Mouse (Mus musculus) kidney, embryonic 14.5 days (tissue): ENCODE measurements around the gene Nat8f4. TPM values are rescaled to one million over a fixed set of nuclear protein-coding genes. Genes with fewer than 3 reads are reported as not detected.

ENCODE experiments used
- ATAC-seq: fragments of 200-750 bp; cut with Nextera tagmentation; 2 replicates; pipeline ENCODE4 v1.8.0; 2017; ENCODE audit warnings: moderate number of reproducible peaks, mild to moderate bottlenecking, moderate TSS enrichment, moderate library complexity; ENCODE audit not compliant: low FRiP score, low TSS enrichment
- H3K27ac ChIP-seq: fragments of 300-500 bp; sonication (generic); 2 replicates; pipeline ENCODE4 v1.5.1; 2014; ENCODE audit warnings: low read depth, mild to moderate bottlenecking, low read length, moderate library complexity, mixed read lengths
- H3K27me3 ChIP-seq: fragments of 300-500 bp; sonication (generic); 2 replicates; pipeline ENCODE4 v1.6.1; 2014; ENCODE audit warnings: mild to moderate bottlenecking, low read length; ENCODE audit not compliant: control insufficient read depth, insufficient read depth
- H3K36me3 ChIP-seq: fragments of 300-500 bp; sonication (generic); 2 replicates; pipeline ENCODE4 v1.6.1; 2014; ENCODE audit warnings: low read length, mixed read lengths; ENCODE audit not compliant: control insufficient read depth, insufficient read depth
- H3K4me1 ChIP-seq: fragments of 300-500 bp; sonication (generic); 2 replicates; pipeline ENCODE4 v1.6.1; 2014; ENCODE audit warnings: low read length, mixed read lengths; ENCODE audit not compliant: control insufficient read depth, insufficient read depth
- H3K4me2 ChIP-seq: fragments of 300-500 bp; sonication (generic); replicated peaks from 2 replicates; pipeline ENCODE4 v1.6.1; 2014; ENCODE audit warnings: low read depth, mild to moderate bottlenecking, low read length
- H3K4me3 ChIP-seq: fragments of 300-500 bp; sonication (generic); 2 replicates; pipeline ENCODE4 v1.5.1; 2014; ENCODE audit warnings: mild to moderate bottlenecking, low read length
- H3K9ac ChIP-seq: fragments of 300-500 bp; sonication (generic); 2 replicates; pipeline ENCODE4 v1.6.1; 2014; ENCODE audit warnings: low read depth, mild to moderate bottlenecking, low read length, moderate library complexity
- H3K9me3 ChIP-seq: fragments of 300-500 bp; sonication (generic); 2 replicates; pipeline ENCODE4 v1.6.1; 2016; ENCODE audit warnings: low read length; ENCODE audit not compliant: control insufficient read depth
- WGBS: fragments of 180-500 bp; shearing (Covaris S2); extraction: QIAGEN DNeasy Blood & Tissue Kit; methylation state at CpG from one replicate; pipeline ENCODE4 v1.1.7; 2014; 5-methylcytosine and 5-hydroxymethylcytosine counted together
- polyA plus RNA-seq: library from polyadenylated mRNA; unstranded; fragments of >200 nt; fragmentation: Nextera tagmentation; extraction: Ambion mirVana; gene quantifications from 2 replicates; pipeline ENCODE4 v1.2.1, GENCODE M21; 2014

Nat8f4 gene
- polyA plus RNA-seq, 1 experiment from 2014 or later: 5.8 TPM

GRCm38 (mm10) chr6:85861247-85861646 lies 43.4 kb downstream of the Nat8f4 start:
- no peak overlapping the region for H3K9ac ChIP-seq
- no peaks in the 10 kb centered on the region for H3K36me3 ChIP-seq
- WGBS: 85% methylated on average over 3 of the region's 3 CpGs
- no peak overlapping the region for H3K4me3 ChIP-seq
- no peaks in the 10 kb centered on the region for H3K9me3 ChIP-seq
- H3K27ac ChIP-seq: no peak overlapping the region
- H3K27me3 ChIP-seq: no peaks in the 10 kb centered on the region
- H3K4me2 ChIP-seq: no peak overlapping the region
- H3K4me1 ChIP-seq: no peaks in the 10 kb centered on the region
- ATAC-seq: no peak

GRCm38 (mm10) chr6:85856194-85856678 lies 48.4 kb downstream of the Nat8f4 start:
- no peak; the same call in 1 of the 2 replicates for ATAC-seq
- WGBS: 64% methylated on average over 1 of the region's 1 CpGs
- no peaks in the 10 kb centered on the region for H3K27me3 ChIP-seq
- no peak overlapping the region for H3K9ac ChIP-seq
- H3K4me3 ChIP-seq: no peak overlapping the region
- H3K4me1 ChIP-seq: no peaks in the 10 kb centered on the region
- H3K4me2 ChIP-seq: no peak overlapping the region
- no peaks in the 10 kb centered on the region for H3K9me3 ChIP-seq
- no peaks in the 10 kb centered on the region for H3K36me3 ChIP-seq
- no peak overlapping the region for H3K27ac ChIP-seq

GRCm38 (mm10) chr6:85853481-85853880 lies 51.2 kb downstream of the Nat8f4 start:
- no peaks in the 10 kb centered on the region for H3K4me1 ChIP-seq
- H3K9me3 ChIP-seq: no peaks in the 10 kb centered on the region
- no peak for ATAC-seq
- no peak overlapping the region for H3K4me3 ChIP-seq
- H3K36me3 ChIP-seq: no peaks in the 10 kb centered on the region
- no peak overlapping the region for H3K27ac ChIP-seq
- no peak overlapping the region for H3K4me2 ChIP-seq
- no peak overlapping the region for H3K9ac ChIP-seq
- WGBS: 85% methylated on average over 3 of the region's 3 CpGs
- no peaks in the 10 kb centered on the region for H3K27me3 ChIP-seq

- H3K9ac ChIP-seq: no peak overlapping the region
- H3K36me3 ChIP-seq: no peaks in the 10 kb centered on the region
- no peaks in the 10 kb centered on the region for H3K4me1 ChIP-seq
- no peaks in the 10 kb centered on the region for H3K9me3 ChIP-seq
- 87% methylated on average over 7 of the region's 7 CpGs for WGBS
- no peak overlapping the region for H3K4me3 ChIP-seq
- no peak for ATAC-seq
- H3K4me2 ChIP-seq: no peak overlapping the region
- H3K27me3 ChIP-seq: no peaks in the 10 kb centered on the region
- H3K27ac ChIP-seq: no peak overlapping the region
These were observed 53.5 kb downstream of the Nat8f4 start for GRCm38 (mm10) chr6:85851062-85851773.

GRCm38 (mm10) chr6:85849240-85849639 lies 55.4 kb downstream of the Nat8f4 start:
- WGBS: 39% methylated on average over 2 of the region's 2 CpGs
- H3K27me3 ChIP-seq: no peaks in the 10 kb centered on the region
- H3K4me3 ChIP-seq: no peak overlapping the region
- H3K9ac ChIP-seq: no peak overlapping the region
- H3K9me3 ChIP-seq: no peaks in the 10 kb centered on the region
- no peaks in the 10 kb centered on the region for H3K4me1 ChIP-seq
- no peak overlapping the region for H3K4me2 ChIP-seq
- ATAC-seq: no peak
- no peak overlapping the region for H3K27ac ChIP-seq
- H3K36me3 ChIP-seq: no peaks in the 10 kb centered on the region

Other genes starting within 250 kb of the Nat8f4 start
- not detected in 2 replicates for gene Nat8f7, start 191.7 kb downstream of the Nat8f4 start, polyA plus RNA-seq
- 0.14 and 0.20 TPM in 2 replicates for gene Nat8f3, start 139.1 kb downstream of the Nat8f4 start, polyA plus RNA-seq
- not detected in 2 replicates for gene Nat8f6, start 83.9 kb downstream of the Nat8f4 start, polyA plus RNA-seq
- gene Nat8f5, start 83.9 kb downstream of the Nat8f4 start, polyA plus RNA-seq: not detected in 2 replicates
- 0.29 and 0.64 TPM in 2 replicates for gene Nat8, start 72.8 kb downstream of the Nat8f4 start, polyA plus RNA-seq
- 0.23 and 0.89 TPM in 2 replicates for gene Nat8f2, start 35.7 kb downstream of the Nat8f4 start, polyA plus RNA-seq
- 34.2 and 39.9 TPM in 2 replicates for gene Tprkb, start 7.0 kb upstream of the Nat8f4 start, polyA plus RNA-seq
- 8.5 and 9.6 TPM in 2 replicates for gene Nat8f1, start 10.8 kb upstream of the Nat8f4 start, polyA plus RNA-seq
- 36.0 and 62.8 TPM in 2 replicates for gene Dusp11, start 56.8 kb upstream of the Nat8f4 start, polyA plus RNA-seq
- not detected in 2 replicates for gene Figla, start 111.3 kb upstream of the Nat8f4 start, polyA plus RNA-seq
- gene Add2, start 123.8 kb upstream of the Nat8f4 start, polyA plus RNA-seq: 1.9 and 2.6 TPM in 2 replicates